Mouse (Mus musculus) inflammation-experienced regulatory T-cells (primary cell): Measurements from ENCODE around the gene Tgoln1. TPM values are rescaled to one million over a fixed set of nuclear protein-coding genes. Genes with fewer than 3 reads are reported as not detected.

Source experiments
- polyA plus RNA-seq, 2 experiments: library from polyadenylated mRNA; unstranded; fragments of 100-300 nt; shearing (Covaris generic); gene quantifications; one replicate each; pipeline ENCODE4 v1.2.1; 2017

Gene Tgoln1
- polyA plus RNA-seq, result 100 to 1,000 TPM; 112 to 144 TPM

DNA sequence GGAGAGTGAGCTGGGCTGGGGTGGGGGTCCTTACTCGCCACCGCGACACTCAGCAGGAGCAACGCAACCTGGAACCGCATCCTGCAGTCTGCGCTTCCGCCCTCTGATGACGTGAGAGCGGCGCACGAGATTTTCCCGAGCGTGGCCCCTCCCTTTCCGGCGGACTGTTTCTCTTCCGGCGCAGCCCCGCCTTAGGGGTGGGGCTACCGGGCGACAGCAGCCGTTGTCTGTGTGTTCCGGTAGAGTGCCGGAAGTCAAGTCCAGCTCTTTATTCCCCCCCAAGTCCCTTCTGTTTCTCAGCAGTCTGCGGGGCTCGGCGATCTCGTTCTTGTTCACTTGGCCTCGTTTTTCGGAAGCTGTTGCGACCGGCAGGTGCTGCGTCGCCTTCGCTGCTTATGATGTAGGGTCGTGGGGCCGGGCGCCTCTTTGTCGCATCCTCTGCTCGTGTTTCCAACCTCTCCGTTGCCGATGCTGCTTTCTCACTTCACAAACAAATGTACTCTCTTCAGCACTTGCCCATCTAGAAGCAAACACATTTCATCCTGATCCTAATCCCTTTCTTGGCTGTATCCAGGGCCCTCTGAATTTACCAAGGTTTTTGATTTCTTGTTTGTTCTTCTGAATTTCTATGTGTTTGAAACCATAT, at the start of gene Tgoln1:
Gene Tgoln1, minus strand, starts transcription at position 358 of the 646 bp plus-strand sequence.

GRCm38 (mm10) chr6:72597956-72598753, 18.6 kb downstream of the Tgoln1 start, which contains the start of the genes Elmod3 and Retsat:
Elmod3 (minus strand) TSS chr6:72598413.
Retsat (plus strand) TSS chr6:72598475.

Other genes with a start within 250 kb of the Tgoln1 start
- gene Vamp5, start 236.5 kb downstream of the Tgoln1 start, polyA plus RNA-seq, result 10 to 100 TPM; 50.2 to 64.6 TPM
- 100 to 1,000 TPM; 240 to 267 TPM for gene Vamp8, start 226.3 kb downstream of the Tgoln1 start, polyA plus RNA-seq
- gene Ggcx, start 202.7 kb downstream of the Tgoln1 start, polyA plus RNA-seq, result 10 to 100 TPM in 1 of 2 experiments, 1 to 10 TPM in 1; 9.8 to 13.1 TPM
- 100 to 1,000 TPM; 318 to 501 TPM for gene Mat2a, start 177.4 kb downstream of the Tgoln1 start, polyA plus RNA-seq
- 1 to 10 TPM in 1 of 2 experiments, not detected in 1; 1.1 TPM for gene Sh2d6, start 95.3 kb downstream of the Tgoln1 start, polyA plus RNA-seq
- 100 to 1,000 TPM; 390 to 765 TPM for gene Capg, start 72.6 kb downstream of the Tgoln1 start, polyA plus RNA-seq
- gene Elmod3, start 18.6 kb downstream of the Tgoln1 start, polyA plus RNA-seq, result 10 to 100 TPM; 23.4 to 25.3 TPM
- 1 to 10 TPM; 4.5 to 6.3 TPM for gene Retsat, start 18.5 kb downstream of the Tgoln1 start, polyA plus RNA-seq
- gene Tcf7l1, start 172.3 kb upstream of the Tgoln1 start, polyA plus RNA-seq, result 1 to 10 TPM in 1 of 2 experiments, under 1 TPM in 1; 0.66 to 1.1 TPM